Mouse (Mus musculus): ENCODE results near the gene Arhgap28.

The Arhgap28 gene

GRCm38 (mm10) chr17:67935556-67935955 lies 68.4 kb downstream of the Arhgap28 start:
- DNase-seq (ENCODE audit: low spot score in 2 of 2), result no peak

DNA sequence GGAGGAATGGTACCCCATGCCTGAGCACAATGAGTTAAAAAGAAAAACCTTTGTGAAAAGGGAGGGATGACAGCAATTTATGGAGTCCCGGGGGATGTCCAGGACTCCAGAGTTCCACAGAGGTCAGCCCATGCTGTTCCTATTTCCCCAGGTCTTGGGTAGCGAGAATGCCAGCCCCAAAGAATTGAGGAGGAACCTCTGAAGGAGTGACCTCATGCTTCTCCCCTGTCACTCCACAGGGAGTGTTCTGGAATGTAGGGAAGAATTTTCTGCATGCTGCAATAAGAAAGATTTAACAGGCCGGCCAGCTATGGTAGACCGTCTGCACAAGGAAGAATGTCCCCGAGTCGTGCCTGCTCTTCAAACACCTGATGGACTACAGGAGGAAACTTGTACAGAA lies 72.5 kb downstream of the Arhgap28 start:
- DNase-seq (ENCODE audit: low spot score in 2 of 2), result no peak

DNA sequence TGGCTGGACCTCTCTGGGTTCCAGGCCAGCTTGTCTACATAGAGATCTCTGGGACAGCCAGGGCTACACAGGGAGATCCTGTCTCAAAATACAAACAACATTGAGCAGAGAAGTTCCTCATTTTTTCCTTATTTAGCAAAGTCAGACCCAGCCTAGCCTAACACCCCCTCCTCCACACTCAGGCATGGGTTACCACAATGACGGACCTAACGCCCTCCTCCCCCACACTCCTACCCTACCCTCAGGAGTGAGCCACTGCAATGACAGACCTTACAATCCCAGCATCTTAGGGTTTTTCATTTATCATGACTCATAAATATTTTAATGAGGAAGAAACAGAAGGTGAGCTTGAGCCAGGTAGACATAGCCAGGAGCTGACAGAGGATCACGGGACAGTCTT lies 73.0 kb downstream of the Arhgap28 start:
- DNase-seq (ENCODE audit: low spot score in 2 of 2), result no peak

- no peak for DNase-seq (ENCODE audit: low spot score in 2 of 2)
Measured at GRCm38 (mm10) chr17:67930467-67930866, 73.5 kb downstream of the Arhgap28 start.

DNA sequence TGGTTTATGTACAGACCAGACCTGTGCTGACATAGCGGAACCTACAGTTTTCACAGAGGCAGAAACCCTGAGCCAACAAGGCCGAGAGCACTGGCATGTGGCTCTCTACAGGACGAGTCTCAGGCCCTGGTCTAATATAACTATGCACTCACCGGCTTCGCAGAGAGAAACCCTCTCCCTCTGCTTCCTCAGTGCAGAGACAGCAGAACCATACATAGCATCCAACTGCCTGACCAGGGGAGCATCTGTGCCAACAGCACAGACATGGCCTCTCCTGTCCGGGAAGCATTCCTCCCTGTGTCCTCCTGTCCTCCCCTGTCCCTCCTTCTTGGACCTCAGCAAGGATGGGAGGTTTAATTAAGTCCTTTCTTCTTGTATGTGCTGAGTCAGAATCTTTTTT lies 75.6 kb downstream of the Arhgap28 start:
- DNase-seq (ENCODE audit: low spot score in 2 of 2), result no peak

GRCm38 (mm10) chr17:67927864-67928263 lies 76.1 kb downstream of the Arhgap28 start:
- DNase-seq (ENCODE audit: low spot score in 2 of 2), result no peak

DNA sequence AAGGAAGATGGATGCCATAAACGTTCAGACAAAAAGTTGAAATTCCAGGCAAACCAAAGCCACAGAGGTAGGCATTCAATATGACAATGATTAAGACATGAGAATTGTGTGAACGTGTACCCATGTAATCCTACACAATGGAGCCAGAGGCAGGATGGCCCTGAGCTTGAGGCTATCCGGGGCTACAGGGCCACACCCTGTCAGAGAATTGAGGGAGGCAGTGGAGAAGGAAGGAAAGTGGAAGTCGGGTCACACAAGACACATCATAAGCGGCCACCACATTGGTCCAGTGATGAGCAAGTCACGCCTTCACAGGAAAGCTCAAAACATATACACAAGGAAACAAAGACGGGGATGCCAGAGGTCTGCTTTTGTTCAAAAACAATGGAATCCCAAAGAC lies 84.0 kb downstream of the Arhgap28 start:
- DNase-seq (ENCODE audit: low spot score in 2 of 2), result no peak

- no peak for DNase-seq (ENCODE audit: low spot score in 2 of 2)
Measured at GRCm38 (mm10) chr17:67918201-67918600, 85.7 kb downstream of the Arhgap28 start.

- no peak for DNase-seq (ENCODE audit: low spot score in 2 of 2)
Measured at GRCm38 (mm10) chr17:67916901-67917300, 87.0 kb downstream of the Arhgap28 start.

DNA sequence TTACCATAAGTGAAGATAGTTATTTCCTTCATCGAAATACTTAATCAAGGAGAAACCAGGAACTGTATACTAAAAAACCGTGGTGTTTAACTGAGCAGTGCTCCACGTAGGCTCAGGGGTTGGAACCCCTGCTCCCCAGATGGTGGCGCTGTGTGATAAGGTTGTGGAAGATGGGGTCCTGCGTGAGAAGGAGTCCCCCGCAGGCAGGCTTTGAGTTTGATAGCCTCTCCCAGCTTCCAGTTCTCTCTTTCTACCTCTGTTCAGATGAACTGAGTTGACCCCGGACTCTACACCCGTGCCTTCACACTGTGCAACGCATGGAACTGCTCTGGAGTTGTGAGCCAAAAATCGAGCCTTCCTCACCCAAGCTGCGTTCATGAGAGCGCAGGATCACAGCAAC lies 91.3 kb downstream of the Arhgap28 start:
- peak; percentile 48 to 71 for DNase-seq (ENCODE audit: low spot score in 2 of 2)

- DNase-seq (ENCODE audit: low spot score in 2 of 2), result no peak
Measured at GRCm38 (mm10) chr17:67912051-67912450, 91.9 kb downstream of the Arhgap28 start.

GRCm38 (mm10) chr17:67908537-67908936 lies 95.4 kb downstream of the Arhgap28 start:
- DNase-seq (ENCODE audit: low spot score in 2 of 2), result no peak

DNA sequence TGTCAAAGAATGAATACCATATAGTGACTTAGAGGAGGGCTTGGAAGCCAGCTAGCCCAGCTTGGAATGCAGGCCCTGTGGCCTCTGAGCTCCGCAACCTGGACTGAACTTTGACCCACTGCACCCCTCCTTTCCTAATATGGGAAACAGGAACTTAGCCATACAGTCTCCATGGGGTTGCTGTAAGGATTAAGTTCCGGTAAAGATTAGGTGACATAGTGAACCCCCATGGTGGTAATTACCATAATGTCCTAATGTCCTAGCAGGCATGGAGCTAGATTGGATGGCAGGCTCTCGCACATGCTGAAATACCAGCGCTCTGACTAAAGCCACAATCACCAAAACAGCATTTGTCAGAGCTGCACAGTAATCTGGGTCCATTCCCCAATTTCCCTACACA lies 95.8 kb downstream of the Arhgap28 start:
- no peak for DNase-seq (ENCODE audit: low spot score in 2 of 2)

DNA sequence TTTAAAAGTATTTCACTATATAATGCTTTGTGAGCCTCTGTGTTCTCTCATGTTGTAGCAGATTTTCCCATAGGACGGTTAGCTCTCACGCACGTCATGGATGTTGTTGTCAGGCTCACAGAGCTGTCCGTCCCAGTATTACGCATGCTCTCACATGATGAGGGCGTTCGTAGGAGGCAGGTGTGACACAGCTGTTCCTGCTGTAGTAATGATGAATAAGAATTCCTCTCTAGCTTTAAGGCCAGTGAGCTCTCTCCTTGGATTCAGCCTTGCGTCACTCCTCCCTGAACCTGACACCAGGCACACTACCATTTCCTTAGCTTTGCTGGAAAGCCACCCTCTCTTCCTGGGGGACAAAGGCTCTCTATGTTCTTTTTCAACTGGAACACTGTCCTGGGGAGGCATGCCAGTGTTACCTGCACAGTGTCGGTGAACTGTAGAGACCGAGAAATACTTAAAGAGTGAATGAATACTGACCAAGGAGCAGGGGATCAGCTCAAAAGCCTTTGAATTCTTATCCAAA lies 96.3 kb downstream of the Arhgap28 start:
- DNase-seq (ENCODE audit: low spot score in 2 of 2), result no peak

DNA sequence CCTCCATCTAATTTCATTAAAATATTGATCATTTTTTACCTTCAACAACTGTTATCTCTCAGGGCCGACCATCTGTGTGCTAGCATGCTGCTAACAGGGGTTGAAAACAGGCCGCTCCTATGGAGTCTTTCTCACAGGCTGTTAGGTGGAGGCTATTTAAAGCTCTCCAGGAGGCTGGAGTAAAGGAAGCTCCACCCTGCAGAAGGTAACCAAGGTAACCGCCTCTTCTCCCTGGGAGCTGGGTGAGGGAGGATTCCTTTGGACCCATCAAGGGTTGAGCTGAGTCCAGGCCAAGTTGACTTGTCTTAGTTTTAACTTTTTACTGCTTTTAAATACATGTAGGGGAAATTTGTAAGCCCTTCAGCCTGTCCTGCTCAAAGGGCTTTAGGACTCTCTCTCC lies 97.7 kb downstream of the Arhgap28 start:
- DNase-seq (ENCODE audit: low spot score in 2 of 2), result no peak

- DNase-seq (ENCODE audit: low spot score in 2 of 2), result no peak
Measured at GRCm38 (mm10) chr17:67904315-67904944, 99.5 kb downstream of the Arhgap28 start.

GRCm38 (mm10) chr17:67902847-67903246 lies 101.1 kb downstream of the Arhgap28 start:
- DNase-seq (ENCODE audit: low spot score in 2 of 2), result no peak

DNA sequence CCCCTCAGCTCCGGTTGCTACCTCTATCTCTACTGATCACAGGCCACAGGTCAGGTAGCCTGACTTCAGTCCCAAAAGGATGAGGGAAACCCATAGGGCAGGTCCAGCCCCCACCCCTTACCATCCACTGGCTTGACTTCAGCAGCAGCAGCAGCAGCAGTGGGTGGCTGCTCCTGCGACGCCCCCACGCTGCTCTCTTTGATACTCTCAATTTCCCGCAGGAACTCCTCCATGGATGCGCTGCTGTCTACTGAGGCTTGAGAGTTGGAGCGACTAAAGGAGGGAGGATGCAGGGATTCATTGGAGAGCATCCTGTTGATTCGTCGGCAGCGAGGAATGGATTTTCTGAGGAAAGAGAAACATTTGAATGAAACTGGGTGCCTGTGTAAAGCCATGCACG lies 102.8 kb downstream of the Arhgap28 start:
- no peak for DNase-seq (ENCODE audit: low spot score in 2 of 2)

DNA sequence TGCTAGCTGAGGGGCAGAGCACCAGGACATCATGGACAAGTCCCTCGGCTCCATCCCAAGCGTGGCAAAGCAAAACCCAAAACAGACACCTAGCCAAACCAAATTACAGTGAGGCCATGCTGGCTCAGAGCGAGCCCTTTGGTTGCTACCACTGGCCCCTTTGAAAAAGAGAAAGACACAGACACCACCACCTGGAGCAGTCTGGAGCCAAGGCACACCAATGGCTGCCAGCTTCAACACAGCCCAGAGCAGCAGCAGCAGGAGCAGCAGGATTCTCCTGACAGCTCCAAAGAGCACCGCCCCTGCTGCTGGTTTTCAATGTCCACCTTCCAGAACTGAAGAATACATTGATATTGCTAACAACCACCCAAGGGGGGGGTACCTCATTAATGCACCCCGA lies 104.5 kb downstream of the Arhgap28 start:
- no peak for DNase-seq (ENCODE audit: low spot score in 2 of 2)

- no peak for DNase-seq (ENCODE audit: low spot score in 2 of 2)
Measured at GRCm38 (mm10) chr17:67896413-67896812, 107.5 kb downstream of the Arhgap28 start.

- no peak for DNase-seq (ENCODE audit: low spot score in 2 of 2)
Measured at GRCm38 (mm10) chr17:67889481-67890325, 114.2 kb downstream of the Arhgap28 start.

DNA sequence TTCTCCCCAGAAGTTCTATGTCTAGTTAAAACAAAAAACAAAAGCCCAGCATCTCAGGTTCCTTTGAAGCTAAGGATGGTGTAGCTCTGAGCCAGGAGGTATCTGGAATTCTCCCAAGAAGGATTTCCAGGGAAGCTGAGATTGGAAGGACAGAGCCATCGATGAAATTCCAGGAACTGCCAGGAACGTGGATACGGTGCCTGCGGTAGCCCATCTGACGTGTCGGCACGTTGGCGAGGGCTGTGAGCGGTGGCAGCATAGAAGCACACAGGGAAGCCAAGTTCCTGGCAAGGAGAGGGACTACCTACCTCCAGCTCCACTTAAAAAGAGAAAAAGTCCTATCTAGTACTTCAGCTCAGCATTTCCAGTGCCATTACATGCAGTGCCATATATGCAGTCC lies 115.8 kb downstream of the Arhgap28 start:
- DNase-seq (ENCODE audit: low spot score in 2 of 2), result no peak

- no peak for DNase-seq (ENCODE audit: low spot score in 2 of 2)
Measured at GRCm38 (mm10) chr17:67886326-67886725, 117.6 kb downstream of the Arhgap28 start.
